ENCODE assay signal across 8 mouse cellular contexts in genomic region chr9:113741637-113742137, GRCm38 (mm10). TPM values are rescaled to one million over a fixed set of nuclear protein-coding genes. Genes with fewer than 3 reads are reported as not detected.
DNase-seq lines count a peak whose midpoint lies in the region; ATAC-seq and TF ChIP-seq lines count a peak whose summit lies in the region.

No protein-coding gene starts in this region.

- no peaks in the 10 kb centered on the region for H3K27me3 ChIP-seq in neural tube, embryonic 11.5 days (ENCODE audit: control insufficient read depth, insufficient read depth, low read length)
- no peaks in the 10 kb centered on the region for H3K27me3 ChIP-seq in hindbrain, embryonic 15.5 days
- no peaks in the 10 kb centered on the region for H3K27me3 ChIP-seq in limb, embryonic 13.5 days
- no peaks in the 10 kb centered on the region for H3K27me3 ChIP-seq in midbrain, embryonic 13.5 days
- H3K27me3 ChIP-seq in stomach, postnatal 0 days (ENCODE audit: control insufficient read depth, insufficient read depth, low read length) = no peaks in the 10 kb centered on the region

- H3K9ac ChIP-seq in neural tube, embryonic 11.5 days (ENCODE audit: low read length) = peak overlapping the region; percentile 89
- H3K9ac ChIP-seq in hindbrain, embryonic 15.5 days = peak overlapping the region; percentile 65
- peak overlapping the region; percentile 91 for H3K9ac ChIP-seq in limb, embryonic 13.5 days
- H3K9ac ChIP-seq in midbrain, embryonic 13.5 days (replicated peaks) = peak overlapping the region; percentile 78
- peak overlapping the region; percentile 92 for H3K9ac ChIP-seq in stomach, postnatal 0 days (ENCODE audit: low read length)

- H3K4me2 ChIP-seq in neural tube, embryonic 11.5 days (ENCODE audit: low read depth) = peak overlapping the region; percentile 95
- H3K4me2 ChIP-seq in hindbrain, embryonic 15.5 days = peak overlapping the region; percentile 97
- H3K4me2 ChIP-seq in limb, embryonic 13.5 days (replicated peaks) = peak overlapping the region; percentile 97
- H3K4me2 ChIP-seq in midbrain, embryonic 13.5 days (replicated peaks) = peak overlapping the region; percentile 81
- peak overlapping the region; percentile 70 for H3K4me2 ChIP-seq in stomach, postnatal 0 days (replicated peaks; ENCODE audit: low read depth)

- peak overlapping the region; percentile 95 for H3K4me3 ChIP-seq in neural tube, embryonic 11.5 days (ENCODE audit: low read depth, low read length)
- peak overlapping the region; percentile 82 for H3K4me3 ChIP-seq in hindbrain, embryonic 15.5 days
- peak overlapping the region; percentile 92 for H3K4me3 ChIP-seq in limb, embryonic 13.5 days
- H3K4me3 ChIP-seq in midbrain, embryonic 13.5 days (replicated peaks) = peak overlapping the region; percentile 94
- peak overlapping the region; percentile 100 for H3K4me3 ChIP-seq in stomach, postnatal 0 days (ENCODE audit: low read depth, low read length)

- no peaks in the 10 kb centered on the region for H3K36me3 ChIP-seq in neural tube, embryonic 11.5 days (ENCODE audit: control insufficient read depth, insufficient read depth, low read length)
- no peaks in the 10 kb centered on the region for H3K36me3 ChIP-seq in hindbrain, embryonic 15.5 days
- H3K36me3 ChIP-seq in limb, embryonic 13.5 days = no peaks in the 10 kb centered on the region
- H3K36me3 ChIP-seq in midbrain, embryonic 13.5 days = no peaks in the 10 kb centered on the region
- H3K36me3 ChIP-seq in stomach, postnatal 0 days (ENCODE audit: control insufficient read depth, insufficient read depth, low read length) = no peaks in the 10 kb centered on the region

- no peak for TF ChIP-seq EP300 in stomach, postnatal 0 days (optimal IDR thresholded peaks at IDR 0.05)

- no peak for DNase-seq in neural tube, embryonic 11.5 days (ENCODE audit: low spot score)
- no peak for DNase-seq in neural tube, embryonic 10.5 days (ENCODE audit: extremely low spot score, low spot score)
- DNase-seq in cerebellum, adult 9-10 months = peak; percentile 27
- peak; percentile 25 for DNase-seq in forelimb bud, embryonic 11.5 days (ENCODE audit: low read depth, low spot score)
- DNase-seq in stomach, postnatal 0 days (ENCODE audit: low spot score) = peak; percentile 60

- no peaks in the 10 kb centered on the region for H3K9me3 ChIP-seq in neural tube, embryonic 11.5 days (ENCODE audit: control insufficient read depth, low read length)
- no peaks in the 10 kb centered on the region for H3K9me3 ChIP-seq in hindbrain, embryonic 15.5 days
- H3K9me3 ChIP-seq in limb, embryonic 13.5 days = no peaks in the 10 kb centered on the region
- no peaks in the 10 kb centered on the region for H3K9me3 ChIP-seq in midbrain, embryonic 13.5 days
- no peaks in the 10 kb centered on the region for H3K9me3 ChIP-seq in stomach, postnatal 0 days (ENCODE audit: control insufficient read depth, low read length)

- under 1% methylated on average over 62 of the region's 64 CpGs for WGBS in neural tube, embryonic 11.5 days
- WGBS in hindbrain, embryonic 15.5 days = under 1% methylated on average over 55 of the region's 64 CpGs
- 1% methylated on average over 64 of the region's 64 CpGs for WGBS in limb, embryonic 13.5 days
- WGBS in midbrain, embryonic 13.5 days = under 1% methylated on average over 63 of the region's 64 CpGs
- under 1% methylated on average over 55 of the region's 64 CpGs for WGBS in stomach, postnatal 0 days

- peak overlapping the region; percentile 62 for H3K27ac ChIP-seq in neural tube, embryonic 11.5 days (ENCODE audit: low read depth, low read length)
- peak overlapping the region; percentile 75 for H3K27ac ChIP-seq in hindbrain, embryonic 15.5 days (replicated peaks)
- peak overlapping the region; percentile 70 for H3K27ac ChIP-seq in limb, embryonic 13.5 days
- H3K27ac ChIP-seq in midbrain, embryonic 13.5 days = peak overlapping the region; percentile 67
- peak overlapping the region; percentile 95 for H3K27ac ChIP-seq in stomach, postnatal 0 days (replicated peaks)

- ATAC-seq in neural tube, embryonic 11.5 days (ENCODE audit: insufficient read depth, low FRiP score, low TSS enrichment) = peak; percentile 82
- ATAC-seq in hindbrain, embryonic 15.5 days (ENCODE audit: low FRiP score, low read depth) = peak; percentile 79
- peak; percentile 76 for ATAC-seq in limb, embryonic 13.5 days (ENCODE audit: low FRiP score, low read depth)
- ATAC-seq in midbrain, embryonic 13.5 days = peak; percentile 91
- ATAC-seq in stomach, postnatal 0 days (ENCODE audit: low FRiP score, low TSS enrichment) = peak; percentile 72

- TF ChIP-seq CTCF in stomach, postnatal 0 days (IDR thresholded peaks at IDR 0.05; ENCODE audit: low read depth) = no peak

- 0 out of 2 replicates have a peak, but pooled peaks cover 4% of the 10 kb centered on the region for H3K4me1 ChIP-seq in neural tube, embryonic 11.5 days (ENCODE audit: control insufficient read depth, insufficient read depth, low read length)
- H3K4me1 ChIP-seq in hindbrain, embryonic 15.5 days (replicated peaks) = peaks cover 16% of the 10 kb centered on the region
- peaks cover 18% of the 10 kb centered on the region for H3K4me1 ChIP-seq in limb, embryonic 13.5 days
- peaks cover 22% of the 10 kb centered on the region for H3K4me1 ChIP-seq in midbrain, embryonic 13.5 days (replicated peaks)
- peaks cover 7% of the 10 kb centered on the region; the same call in 1 of the 2 replicates for H3K4me1 ChIP-seq in stomach, postnatal 0 days (replicated peaks; ENCODE audit: control insufficient read depth, insufficient read depth)

RNA-seq across cellular contexts. Expression of gene Clasp2, which starts 0.4 kb away (rescaled TPM):
- polyA plus RNA-seq in neural tube, embryonic 11.5 days (2014; fragmentation: Nextera tagmentation; extraction: Ambion mirVana) = 53.0 and 58.0 TPM in 2 replicates
- 117 and 123 TPM in 2 replicates for polyA plus RNA-seq in hindbrain, embryonic 15.5 days (2015; fragmentation: Nextera tagmentation; extraction: Ambion mirVana)
- 27.6 and 28.1 TPM in 2 replicates for polyA plus RNA-seq in limb, embryonic 13.5 days (2015; fragmentation: Nextera tagmentation; extraction: Ambion mirVana)
- 108 and 113 TPM in 2 replicates for polyA plus RNA-seq in midbrain, embryonic 13.5 days (2015; fragmentation: Nextera tagmentation; extraction: Ambion mirVana)
- polyA plus RNA-seq in stomach, postnatal 0 days (2015; fragmentation: Nextera tagmentation; extraction: Ambion mirVana) = 8.4 and 8.6 TPM in 2 replicates

RNA-seq across cellular contexts. Expression of gene Pdcd6ip, which starts 33.6 kb away (rescaled TPM):
- polyA plus RNA-seq in neural tube, embryonic 11.5 days (2014; fragmentation: Nextera tagmentation; extraction: Ambion mirVana) = 55.6 and 56.0 TPM in 2 replicates
- polyA plus RNA-seq in hindbrain, embryonic 15.5 days (2015; fragmentation: Nextera tagmentation; extraction: Ambion mirVana) = 37.3 and 39.1 TPM in 2 replicates
- polyA plus RNA-seq in limb, embryonic 13.5 days (2015; fragmentation: Nextera tagmentation; extraction: Ambion mirVana) = 52.4 and 58.8 TPM in 2 replicates
- 39.7 and 42.8 TPM in 2 replicates for polyA plus RNA-seq in midbrain, embryonic 13.5 days (2015; fragmentation: Nextera tagmentation; extraction: Ambion mirVana)
- 69.4 and 70.8 TPM in 2 replicates for polyA plus RNA-seq in stomach, postnatal 0 days (2015; fragmentation: Nextera tagmentation; extraction: Ambion mirVana)

Comparison
In these comparisons a context has a peak if more than half of its experiments do, and no peak if none do; other contexts are left out.
1. DNase-seq: peak in cerebellum, adult 9-10 months (single experiment), forelimb bud, embryonic 11.5 days (single experiment) and stomach, postnatal 0 days (single experiment); none in neural tube, embryonic 11.5 days (single experiment) and neural tube, embryonic 10.5 days (single experiment).
2. Peak in every context shown above with its lines, with median percentiles within 50 percentile points of each other: ATAC-seq, H3K27ac ChIP-seq, H3K4me2 ChIP-seq, H3K4me3 ChIP-seq and H3K9ac ChIP-seq.